Mouse (Mus musculus): ENCODE measurements around the gene Ezh1. TPM values are rescaled to one million over a fixed set of nuclear protein-coding genes. Genes with fewer than 3 reads are reported as not detected.

Ezh1 gene
- polyA plus RNA-seq, 1 experiment from 2014 or later: 18.6 TPM

- no peaks in the 10 kb centered on the region for H3K27me3 ChIP-seq (ENCODE audit: insufficient read depth, low read length)
- no peaks in the 10 kb centered on the region for H3K9me3 ChIP-seq (replicated peaks; ENCODE audit: low read length)
- DNase-seq (ENCODE audit: low spot score): no peak
- WGBS: 45% methylated on average over 10 of the region's 10 CpGs
- no peak overlapping the region for H3K9ac ChIP-seq (ENCODE audit: low read depth, low read length)
- H3K27ac ChIP-seq: peak overlapping the region; percentile 65
- no peaks in the 10 kb centered on the region for H3K36me3 ChIP-seq (ENCODE audit: insufficient read depth, low read length)
- H3K4me3 ChIP-seq (replicated peaks; ENCODE audit: low read depth, low read length): no peak overlapping the region
- TF ChIP-seq CTCF (IDR thresholded peaks at IDR 0.05; ENCODE audit: low read depth): no peak
- no peak overlapping the region for H3K4me2 ChIP-seq (ENCODE audit: low read length)
- no peak for ATAC-seq (replicated peaks; ENCODE audit: low FRiP score, low read depth)
- H3K4me1 ChIP-seq (replicated peaks; ENCODE audit: insufficient read depth, low read length): peaks cover 7% of the 10 kb centered on the region; the same call in 1 of the 2 replicates
Measured at GRCm38 (mm10) chr11:101148751-101149150, 77.5 kb downstream of the Ezh1 start.

- H3K4me2 ChIP-seq (ENCODE audit: low read length): no peak overlapping the region
- no peak overlapping the region for H3K4me3 ChIP-seq (replicated peaks; ENCODE audit: low read depth, low read length)
- H3K36me3 ChIP-seq (ENCODE audit: insufficient read depth, low read length): no peaks in the 10 kb centered on the region
- no peak for TF ChIP-seq CTCF (IDR thresholded peaks at IDR 0.05; ENCODE audit: low read depth)
- peaks cover 7% of the 10 kb centered on the region; the same call in 1 of the 2 replicates for H3K4me1 ChIP-seq (replicated peaks; ENCODE audit: insufficient read depth, low read length)
- no peak overlapping the region for H3K9ac ChIP-seq (ENCODE audit: low read depth, low read length)
- ATAC-seq (replicated peaks; ENCODE audit: low FRiP score, low read depth) (no peak), DNase-seq (ENCODE audit: low spot score) (no peak)
- no peaks in the 10 kb centered on the region for H3K9me3 ChIP-seq (replicated peaks; ENCODE audit: low read length)
- H3K27ac ChIP-seq: no peak overlapping the region
- 35% methylated on average over 10 of the region's 10 CpGs for WGBS
- H3K27me3 ChIP-seq (ENCODE audit: insufficient read depth, low read length): no peaks in the 10 kb centered on the region
Measured at GRCm38 (mm10) chr11:101146377-101146776, 79.9 kb downstream of the Ezh1 start.

- Histone ChIP-seq H3K9ac (ENCODE audit: low read depth, low read length) (0 out of 2 replicates have a peak overlapping the region, but pooled peaks have one; percentile 10), H3K36me3 (ENCODE audit: insufficient read depth, low read length) (no peaks in the 10 kb centered on the region), H3K27ac (no peak overlapping the region), H3K4me2 (ENCODE audit: low read length) (peak overlapping the region; percentile 59), H3K4me3 (replicated peaks; ENCODE audit: low read depth, low read length) (peak overlapping the region; percentile 18; the same call in 1 of the 2 replicates), H3K9me3 (replicated peaks; ENCODE audit: low read length) (no peaks in the 10 kb centered on the region), H3K4me1 (replicated peaks; ENCODE audit: insufficient read depth, low read length) (peaks cover 11% of the 10 kb centered on the region; the same call in 1 of the 2 replicates), H3K27me3 (ENCODE audit: insufficient read depth, low read length) (no peaks in the 10 kb centered on the region)
- DNase-seq (ENCODE audit: low spot score) (peak; percentile 72), ATAC-seq (replicated peaks; ENCODE audit: low FRiP score, low read depth) (peak; percentile 62; the same call in 1 of the 2 replicates)
- 9% methylated on average over 16 of the region's 19 CpGs for WGBS
- no peak for TF ChIP-seq CTCF (IDR thresholded peaks at IDR 0.05; ENCODE audit: low read depth)
Measured at GRCm38 (mm10) chr11:101143338-101144225, 82.7 kb downstream of the Ezh1 start.

GRCm38 (mm10) chr11:101142215-101142967 is 83.9 kb downstream of the Ezh1 start:
- DNase-seq (ENCODE audit: low spot score): no peak
- TF ChIP-seq CTCF (IDR thresholded peaks at IDR 0.05; ENCODE audit: low read depth): no peak
- no peaks in the 10 kb centered on the region for H3K9me3 ChIP-seq (replicated peaks; ENCODE audit: low read length)
- H3K27me3 ChIP-seq (ENCODE audit: insufficient read depth, low read length): no peaks in the 10 kb centered on the region
- H3K4me1 ChIP-seq (replicated peaks; ENCODE audit: insufficient read depth, low read length): 0 out of 2 replicates have a peak, but pooled peaks cover 13% of the 10 kb centered on the region
- no peak overlapping the region for H3K4me3 ChIP-seq (replicated peaks; ENCODE audit: low read depth, low read length)
- H3K9ac ChIP-seq (ENCODE audit: low read depth, low read length): no peak overlapping the region
- no peaks in the 10 kb centered on the region for H3K36me3 ChIP-seq (ENCODE audit: insufficient read depth, low read length)
- no peak for ATAC-seq (replicated peaks; ENCODE audit: low FRiP score, low read depth)
- H3K4me2 ChIP-seq (ENCODE audit: low read length): no peak overlapping the region
- WGBS: 90% methylated on average over 10 of the region's 10 CpGs
- no peak overlapping the region for H3K27ac ChIP-seq

Other genes with a start within 250 kb of the Ezh1 start
- gene Atp6v0a1, start 217.0 kb downstream of the Ezh1 start, polyA plus RNA-seq (2015; fragmentation: Nextera tagmentation; extraction: Ambion mirVana): 33.8 and 35.1 TPM in 2 replicates
- gene Naglu, start 156.5 kb downstream of the Ezh1 start, polyA plus RNA-seq (2015; fragmentation: Nextera tagmentation; extraction: Ambion mirVana): 26.5 and 28.0 TPM in 2 replicates
- 0.13 and 0.42 TPM in 2 replicates for gene Hsd17b1, start 148.1 kb downstream of the Ezh1 start, polyA plus RNA-seq (2015; fragmentation: Nextera tagmentation; extraction: Ambion mirVana)
- 55.3 and 55.9 TPM in 2 replicates for gene Coasy, start 143.9 kb downstream of the Ezh1 start, polyA plus RNA-seq (2015; fragmentation: Nextera tagmentation; extraction: Ambion mirVana)
- 45.7 and 46.0 TPM in 2 replicates for gene Mlx, start 139.2 kb downstream of the Ezh1 start, polyA plus RNA-seq (2015; fragmentation: Nextera tagmentation; extraction: Ambion mirVana)
- 23.2 and 26.4 TPM in 2 replicates for gene Psmc3ip, start 131.0 kb downstream of the Ezh1 start, polyA plus RNA-seq (2015; fragmentation: Nextera tagmentation; extraction: Ambion mirVana)
- gene Retreg3, start 106.6 kb downstream of the Ezh1 start, polyA plus RNA-seq (2015; fragmentation: Nextera tagmentation; extraction: Ambion mirVana): 23.2 and 23.7 TPM in 2 replicates
- 48.4 and 56.7 TPM in 2 replicates for gene Tubg1, start 106.5 kb downstream of the Ezh1 start, polyA plus RNA-seq (2015; fragmentation: Nextera tagmentation; extraction: Ambion mirVana)
- 4.3 and 4.9 TPM in 2 replicates for gene Tubg2, start 70.6 kb downstream of the Ezh1 start, polyA plus RNA-seq (2015; fragmentation: Nextera tagmentation; extraction: Ambion mirVana)
- gene Cntnap1, start 55.9 kb downstream of the Ezh1 start, polyA plus RNA-seq (2015; fragmentation: Nextera tagmentation; extraction: Ambion mirVana): 0.75 and 0.78 TPM in 2 replicates
- gene Plekhh3, start 55.1 kb downstream of the Ezh1 start, polyA plus RNA-seq (2015; fragmentation: Nextera tagmentation; extraction: Ambion mirVana): 14.1 and 16.6 TPM in 2 replicates
- gene Ccr10, start 51.0 kb downstream of the Ezh1 start, polyA plus RNA-seq (2015; fragmentation: Nextera tagmentation; extraction: Ambion mirVana): 0.36 and 0.45 TPM in 2 replicates
- 242 and 247 TPM in 2 replicates for gene Ramp2, start 19.6 kb upstream of the Ezh1 start, polyA plus RNA-seq (2015; fragmentation: Nextera tagmentation; extraction: Ambion mirVana)
- 179 and 180 TPM in 2 replicates for gene Vps25, start 27.2 kb upstream of the Ezh1 start, polyA plus RNA-seq (2015; fragmentation: Nextera tagmentation; extraction: Ambion mirVana)
- gene Wnk4, start 34.1 kb upstream of the Ezh1 start, polyA plus RNA-seq (2015; fragmentation: Nextera tagmentation; extraction: Ambion mirVana): 47.0 and 48.8 TPM in 2 replicates
- 1.5 and 2.0 TPM in 2 replicates for gene Cntd1, start 52.5 kb upstream of the Ezh1 start, polyA plus RNA-seq (2015; fragmentation: Nextera tagmentation; extraction: Ambion mirVana)
- gene Coa3, start 52.7 kb upstream of the Ezh1 start, polyA plus RNA-seq (2015; fragmentation: Nextera tagmentation; extraction: Ambion mirVana): 209 and 211 TPM in 2 replicates
- 156 and 165 TPM in 2 replicates for gene Becn1, start 75.8 kb upstream of the Ezh1 start, polyA plus RNA-seq (2015; fragmentation: Nextera tagmentation; extraction: Ambion mirVana)
- 102 and 104 TPM in 2 replicates for gene Psme3, start 89.8 kb upstream of the Ezh1 start, polyA plus RNA-seq (2015; fragmentation: Nextera tagmentation; extraction: Ambion mirVana)
- gene Aoc2, start 98.6 kb upstream of the Ezh1 start, polyA plus RNA-seq (2015; fragmentation: Nextera tagmentation; extraction: Ambion mirVana): 0.37 and 0.58 TPM in 2 replicates
- 1.8 and 2.0 TPM in 2 replicates for gene Aoc3, start 104.1 kb upstream of the Ezh1 start, polyA plus RNA-seq (2015; fragmentation: Nextera tagmentation; extraction: Ambion mirVana)
- gene G6pc, start 141.1 kb upstream of the Ezh1 start, polyA plus RNA-seq (2015; fragmentation: Nextera tagmentation; extraction: Ambion mirVana): 23.2 and 37.0 TPM in 2 replicates
- 58.4 and 66.0 TPM in 2 replicates for gene Aarsd1, start 191.2 kb upstream of the Ezh1 start, polyA plus RNA-seq (2015; fragmentation: Nextera tagmentation; extraction: Ambion mirVana)
- gene Gm27029, start 198.3 kb upstream of the Ezh1 start, polyA plus RNA-seq (2015; fragmentation: Nextera tagmentation; extraction: Ambion mirVana): 4.0 and 4.5 TPM in 2 replicates
- gene Rundc1, start 198.6 kb upstream of the Ezh1 start, polyA plus RNA-seq (2015; fragmentation: Nextera tagmentation; extraction: Ambion mirVana): 17.9 and 19.6 TPM in 2 replicates
- gene Ptges3l, start 198.9 kb upstream of the Ezh1 start, polyA plus RNA-seq (2015; fragmentation: Nextera tagmentation; extraction: Ambion mirVana): 8.7 and 11.5 TPM in 2 replicates
- 396 and 448 TPM in 2 replicates for gene Rpl27, start 215.8 kb upstream of the Ezh1 start, polyA plus RNA-seq (2015; fragmentation: Nextera tagmentation; extraction: Ambion mirVana)
- gene Ifi35, start 221.9 kb upstream of the Ezh1 start, polyA plus RNA-seq (2015; fragmentation: Nextera tagmentation; extraction: Ambion mirVana): 30.0 and 30.8 TPM in 2 replicates
- 10.3 and 11.1 TPM in 2 replicates for gene Rnd2, start 238.5 kb upstream of the Ezh1 start, polyA plus RNA-seq (2015; fragmentation: Nextera tagmentation; extraction: Ambion mirVana)
- gene Vat1, start 239.8 kb upstream of the Ezh1 start, polyA plus RNA-seq (2015; fragmentation: Nextera tagmentation; extraction: Ambion mirVana): 37.7 and 38.6 TPM in 2 replicates

Data from kidney, postnatal 0 days (tissue).